Mouse (Mus musculus) ES-Bruce4 (cell line): ENCODE data around the gene Smap1. TPM values are rescaled to one million over a fixed set of nuclear protein-coding genes. Genes with fewer than 3 reads are reported as not detected.
A peak's percentile ranks its signal among the peaks of the same experiment; 100 is the strongest.

Experiments used
- H3K27ac ChIP-seq: 2 replicates; pipeline ENCODE4 v1.5.1; 2012; ENCODE audit warnings: low read length, inconsistent platforms; ENCODE audit not compliant: insufficient read depth
- H3K27me3 ChIP-seq: 2 replicates; pipeline ENCODE4 v1.6.1; 2012; ENCODE audit warnings: mild to moderate bottlenecking, low read length, inconsistent platforms; ENCODE audit not compliant: control insufficient read depth, poor library complexity, insufficient read depth, severe bottlenecking
- H3K36me3 ChIP-seq: 2 replicates; pipeline ENCODE4 v1.6.1; 2012; ENCODE audit warnings: inconsistent platforms, mild to moderate bottlenecking, low read length, moderate library complexity; ENCODE audit not compliant: control insufficient read depth, poor library complexity, insufficient read depth, severe bottlenecking
- H3K4me1 ChIP-seq: one replicate; pipeline ENCODE4 v1.8.1; 2011; ENCODE audit warnings: low read length; ENCODE audit not compliant: control insufficient read depth, insufficient read depth
- H3K4me3 ChIP-seq: 2 replicates; pipeline ENCODE4 v1.5.1; 2011; ENCODE audit warnings: low read depth, mild to moderate bottlenecking, low read length
- H3K9ac ChIP-seq: 2 replicates; pipeline ENCODE4 v1.6.1; 2012; ENCODE audit warnings: low read depth, mild to moderate bottlenecking, inconsistent platforms; ENCODE audit not compliant: poor library complexity, severe bottlenecking
- H3K9me3 ChIP-seq: replicated peaks from 2 replicates; pipeline ENCODE4 v1.6.1; 2012; ENCODE audit warnings: mild to moderate bottlenecking, low read length, inconsistent platforms; ENCODE audit not compliant: control insufficient read depth, poor library complexity, insufficient read depth, severe bottlenecking
- CTCF ChIP-seq: IDR thresholded peaks from one replicate; pipeline ENCODE4 v1.8.1; 2011; ENCODE audit warnings: low read depth, low read length
- EP300 ChIP-seq: IDR thresholded peaks from 2 replicates; pipeline ENCODE4 v1.6.1; 2011; ENCODE audit warnings: low read depth, low read length; ENCODE audit not compliant: insufficient read depth
- POLR2A ChIP-seq: IDR thresholded peaks from one replicate; pipeline ENCODE4 v1.8.1; 2011; ENCODE audit warnings: low read length; ENCODE audit not compliant: insufficient read depth
- polyA plus RNA-seq: library from polyadenylated mRNA; stranded (reverse); fragments of >200 nt; gene quantifications from 2 replicates; pipeline ENCODE4 v1.2.4, GENCODE M21; 2011; ENCODE audit warnings: low read depth; ENCODE audit not compliant: missing spikeins, insufficient read depth, insufficient read length

Gene Smap1
- polyA plus RNA-seq, 1 experiment: 81.4 TPM

DNA sequence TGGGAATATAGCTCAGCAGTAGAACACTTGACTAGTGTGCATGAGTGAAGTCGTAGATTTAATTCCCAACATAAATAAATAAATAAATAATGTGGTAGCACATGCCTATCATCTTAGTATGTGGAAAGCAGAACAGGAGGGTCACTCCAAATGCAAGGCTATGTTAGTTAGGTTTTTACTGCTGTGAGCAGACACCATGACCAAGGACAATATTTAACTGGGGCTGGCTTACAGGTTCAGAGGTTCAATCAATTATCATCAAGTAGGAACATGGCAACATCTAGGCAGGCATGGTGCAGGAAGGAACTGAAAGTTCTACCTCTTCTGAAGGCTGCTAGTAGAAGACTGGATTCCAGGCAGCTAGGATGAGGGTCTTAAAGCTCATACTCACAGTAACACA lies 22.0 kb upstream of the Smap1 start:
- Histone ChIP-seq H3K36me3 (no peaks in the 10 kb centered on the region), H3K27me3 (no peaks in the 10 kb centered on the region), H3K4me1 (no peaks in the 10 kb centered on the region), H3K9me3 (no peaks in the 10 kb centered on the region), H3K27ac (no peak overlapping the region), H3K4me3 (no peak overlapping the region), H3K9ac (no peak overlapping the region)
- TF ChIP-seq POLR2A (no peak), CTCF (no peak), EP300 (no peak)

DNA sequence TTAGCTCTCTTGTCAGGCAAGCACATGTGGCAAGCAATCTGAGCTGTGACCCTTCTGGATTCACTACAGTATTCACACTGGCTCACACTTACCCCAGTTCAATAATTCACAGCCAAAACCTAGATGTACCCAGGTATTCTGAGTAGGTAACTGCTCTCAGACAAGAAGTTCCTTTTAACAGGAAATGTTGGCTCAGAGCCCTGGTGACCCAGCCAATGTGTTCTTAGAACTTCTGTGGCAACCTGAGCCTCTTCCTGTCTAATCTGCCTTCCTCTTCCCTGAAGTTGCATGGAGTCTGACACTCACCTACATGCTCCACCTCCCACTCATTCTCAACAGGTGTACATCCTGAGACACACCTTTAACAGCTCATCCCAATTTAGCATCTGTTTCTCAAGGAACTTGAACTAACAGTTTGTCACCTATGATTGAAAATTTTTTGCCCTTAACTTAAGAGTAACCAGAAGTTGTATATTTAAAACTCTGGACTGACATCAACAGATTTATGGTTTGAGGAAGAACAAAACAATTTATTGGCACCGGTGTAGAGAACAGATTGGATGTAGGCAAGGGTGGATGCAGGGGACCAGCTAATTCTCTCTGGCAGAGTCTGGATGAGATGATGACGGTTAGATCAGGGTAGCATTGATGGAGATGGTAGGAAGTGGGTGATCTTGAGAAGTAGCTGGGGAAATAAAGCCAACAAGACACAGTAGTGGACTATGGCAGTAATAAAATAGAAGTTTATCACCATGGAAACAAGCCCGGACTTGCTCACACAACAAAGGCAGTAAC lies 21.2 kb upstream of the Smap1 start:
- H3K4me1 ChIP-seq: no peaks in the 10 kb centered on the region
- TF ChIP-seq POLR2A (no peak), EP300 (no peak), CTCF (no peak)

DNA sequence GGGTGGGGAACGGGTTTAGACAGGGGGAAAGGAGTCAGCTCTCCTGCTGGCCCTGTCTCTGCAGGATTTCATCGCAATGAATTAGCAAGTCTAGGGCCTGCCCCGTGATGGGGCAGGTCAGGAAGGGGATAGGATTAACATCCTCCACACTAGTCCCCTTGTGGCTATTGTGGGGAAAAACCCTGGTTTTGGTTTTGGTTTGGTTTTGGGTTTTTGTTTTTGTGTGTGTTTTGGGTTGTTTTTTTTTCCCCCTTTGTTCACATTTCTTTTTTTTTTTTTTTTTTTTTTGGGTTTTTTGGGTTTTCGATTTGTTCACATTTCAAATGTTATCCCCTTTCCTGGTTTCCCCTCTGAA lies 13.3 kb upstream of the Smap1 start:
- H3K9me3 ChIP-seq: peaks cover 8% of the 10 kb centered on the region
- H3K9ac ChIP-seq: no peak overlapping the region
- no peak overlapping the region for H3K4me3 ChIP-seq
- no peak overlapping the region for H3K27ac ChIP-seq
- H3K36me3 ChIP-seq: no peaks in the 10 kb centered on the region
- TF ChIP-seq EP300: no peak
- no peak for TF ChIP-seq CTCF
- TF ChIP-seq POLR2A: no peak
- no peaks in the 10 kb centered on the region for H3K27me3 ChIP-seq
- H3K4me1 ChIP-seq: peaks cover 6% of the 10 kb centered on the region

More for the DNA sequence above, 21.2 kb upstream of the Smap1 start:
- Histone ChIP-seq H3K9ac (no peak overlapping the region), H3K4me3 (no peak overlapping the region), H3K36me3 (no peaks in the 10 kb centered on the region), H3K27me3 (no peaks in the 10 kb centered on the region), H3K27ac (no peak overlapping the region), H3K9me3 (no peaks in the 10 kb centered on the region; the same call in 1 of the 2 replicates)

DNA sequence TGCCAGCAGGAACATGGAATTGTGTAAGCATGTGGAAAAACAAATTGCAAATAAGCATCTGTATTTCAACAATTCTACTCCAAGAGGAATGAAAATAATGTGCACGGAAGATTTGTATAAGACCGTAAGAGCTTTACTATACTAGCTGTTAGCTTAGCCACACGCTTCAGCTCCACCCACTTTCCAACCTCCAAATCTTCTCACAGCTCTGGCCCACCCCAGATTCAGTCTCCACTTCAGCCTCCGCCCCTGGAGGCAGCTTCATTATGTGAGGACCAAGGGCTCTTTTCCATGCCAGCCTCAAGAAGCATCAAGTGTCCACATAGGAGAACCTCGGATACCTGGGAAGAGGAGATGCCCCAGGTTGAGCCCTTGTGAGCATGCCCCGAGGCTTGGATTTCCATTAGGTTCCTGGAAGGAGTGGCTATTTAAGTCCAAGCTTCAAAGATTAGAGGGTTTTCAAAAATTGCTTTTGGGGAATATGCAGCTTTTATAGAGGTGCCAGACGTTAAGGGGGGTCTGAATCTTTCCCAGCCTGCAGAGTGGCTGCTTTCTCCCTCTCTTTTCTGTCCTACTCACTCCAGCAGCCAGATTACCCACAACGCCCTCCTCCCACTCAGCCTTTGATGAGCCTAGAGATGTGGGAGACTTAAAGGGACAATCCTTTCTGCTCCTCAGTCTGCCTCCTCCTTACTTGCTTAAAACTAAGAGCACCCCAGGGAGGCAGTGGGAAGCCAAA lies 12.7 kb upstream of the Smap1 start:
- Histone ChIP-seq H3K36me3 (no peaks in the 10 kb centered on the region), H3K9me3 (peaks cover 8% of the 10 kb centered on the region), H3K4me1 (peaks cover 6% of the 10 kb centered on the region), H3K27me3 (no peaks in the 10 kb centered on the region), H3K9ac (no peak overlapping the region), H3K27ac (peak overlapping the region; percentile 15; the same call in 1 of the 2 replicates), H3K4me3 (no peak overlapping the region)
- TF ChIP-seq CTCF (no peak), POLR2A (no peak), EP300 (no peak)

DNA sequence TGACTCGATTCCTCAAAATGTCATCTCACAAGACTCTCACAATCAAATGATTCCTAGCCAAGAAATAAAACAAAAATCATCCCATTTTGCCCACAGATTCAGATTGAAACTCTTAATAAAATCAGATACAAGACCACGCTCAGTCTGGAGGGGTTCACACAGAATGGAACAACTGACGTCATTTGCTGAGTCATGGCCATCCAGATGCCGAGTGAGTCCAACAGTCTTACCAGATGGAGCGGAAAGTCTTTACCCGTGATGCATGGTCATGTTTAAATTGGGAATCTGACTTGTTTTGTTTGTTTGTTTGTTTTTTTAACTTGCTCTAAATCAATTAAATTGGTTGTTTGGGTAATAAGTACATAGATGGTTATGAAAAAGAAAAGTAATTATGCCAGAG lies 7.3 kb upstream of the Smap1 start:
- no peaks in the 10 kb centered on the region for H3K36me3 ChIP-seq
- no peak overlapping the region for H3K9ac ChIP-seq
- H3K27me3 ChIP-seq: no peaks in the 10 kb centered on the region
- H3K27ac ChIP-seq: no peak overlapping the region
- no peak overlapping the region for H3K4me3 ChIP-seq
- no peak for TF ChIP-seq POLR2A
- no peak for TF ChIP-seq CTCF
- TF ChIP-seq EP300: no peak
- H3K4me1 ChIP-seq: no peaks in the 10 kb centered on the region
- H3K9me3 ChIP-seq: no peaks in the 10 kb centered on the region

DNA sequence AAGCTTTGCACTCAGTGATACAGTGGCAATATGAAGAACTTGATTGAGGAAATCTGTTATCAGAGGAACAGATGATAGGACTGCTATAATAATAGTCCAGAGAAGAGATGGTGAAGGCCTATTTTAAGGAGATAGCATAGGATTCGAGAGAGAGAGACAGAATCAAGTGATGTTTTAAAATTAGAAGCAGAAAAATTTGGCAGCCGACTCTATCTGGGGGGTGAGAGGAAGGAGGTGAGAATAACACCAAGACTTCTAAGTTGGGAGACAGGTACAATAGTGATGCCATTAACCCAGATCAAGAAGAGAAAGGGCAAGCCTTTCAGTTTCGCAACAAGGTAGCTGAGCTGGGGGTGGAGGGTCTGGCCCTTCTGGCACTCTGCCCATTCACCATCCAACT lies 6.3 kb upstream of the Smap1 start:
- no peaks in the 10 kb centered on the region for H3K36me3 ChIP-seq
- H3K27ac ChIP-seq: no peak overlapping the region
- no peaks in the 10 kb centered on the region for H3K4me1 ChIP-seq
- TF ChIP-seq POLR2A: no peak
- TF ChIP-seq CTCF: no peak
- no peak for TF ChIP-seq EP300
- H3K9ac ChIP-seq: no peak overlapping the region
- H3K9me3 ChIP-seq: no peaks in the 10 kb centered on the region
- no peaks in the 10 kb centered on the region for H3K27me3 ChIP-seq
- no peak overlapping the region for H3K4me3 ChIP-seq
